Mouse (Mus musculus): ENCODE measurements at regions not wholly inside any gene's neighbourhood (a gene's known extent, or its start where the extent isn't known, plus 50 kb on each side); places are given as distances from the start of the nearest gene placed in this dataset.

GRCm38 (mm10) chr11:114321527-114321926 lies 254.7 kb upstream of the Sdk2 start:
- DNase-seq = no peak

GRCm38 (mm10) chr11:114315274-114315673 lies 248.4 kb upstream of the Sdk2 start:
- DNase-seq = no peak

DNA sequence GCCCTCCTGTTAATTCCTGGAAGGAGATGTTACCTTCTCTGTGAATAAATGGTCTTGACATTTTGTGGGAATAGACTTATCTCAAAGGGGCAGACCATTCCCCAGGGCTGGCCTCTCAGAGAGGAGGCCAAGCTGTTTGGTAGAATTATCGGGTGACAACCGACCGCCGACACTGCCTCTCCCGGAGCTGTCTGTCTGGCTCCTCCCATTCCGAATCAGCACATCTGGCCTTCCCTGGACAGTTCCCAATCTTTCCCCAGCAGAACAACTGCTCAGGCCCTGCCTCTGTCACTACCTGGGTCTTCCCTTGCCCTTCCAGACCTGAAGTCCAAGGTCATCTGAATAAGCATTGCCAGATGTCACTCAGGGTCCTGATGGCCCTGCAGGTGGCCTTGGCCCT lies 246.8 kb upstream of the Sdk2 start:
- no peak for DNase-seq

DNA sequence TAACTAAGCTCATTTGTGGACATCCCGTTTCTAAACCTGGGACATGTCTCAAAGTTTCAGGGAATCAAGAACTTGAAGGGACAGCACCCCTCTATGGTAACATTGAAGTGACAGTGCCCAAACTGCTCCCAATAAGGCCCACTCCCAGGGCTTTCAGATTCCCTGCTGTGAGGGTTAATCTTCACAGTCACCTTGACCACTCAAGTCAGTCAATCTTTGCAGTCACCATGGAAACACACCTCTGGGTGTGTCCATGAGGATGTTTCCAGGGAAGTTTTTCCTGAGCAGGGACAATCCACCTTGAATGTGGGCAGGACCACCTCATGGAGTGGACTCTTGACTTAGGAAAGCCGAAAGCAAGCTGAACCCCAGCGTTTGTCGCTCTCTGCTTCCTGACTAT lies 244.8 kb upstream of the Sdk2 start:
- DNase-seq = no peak

GRCm38 (mm10) chr11:114303636-114304354 lies 236.9 kb upstream of the Sdk2 start:
- DNase-seq = no peak

DNA sequence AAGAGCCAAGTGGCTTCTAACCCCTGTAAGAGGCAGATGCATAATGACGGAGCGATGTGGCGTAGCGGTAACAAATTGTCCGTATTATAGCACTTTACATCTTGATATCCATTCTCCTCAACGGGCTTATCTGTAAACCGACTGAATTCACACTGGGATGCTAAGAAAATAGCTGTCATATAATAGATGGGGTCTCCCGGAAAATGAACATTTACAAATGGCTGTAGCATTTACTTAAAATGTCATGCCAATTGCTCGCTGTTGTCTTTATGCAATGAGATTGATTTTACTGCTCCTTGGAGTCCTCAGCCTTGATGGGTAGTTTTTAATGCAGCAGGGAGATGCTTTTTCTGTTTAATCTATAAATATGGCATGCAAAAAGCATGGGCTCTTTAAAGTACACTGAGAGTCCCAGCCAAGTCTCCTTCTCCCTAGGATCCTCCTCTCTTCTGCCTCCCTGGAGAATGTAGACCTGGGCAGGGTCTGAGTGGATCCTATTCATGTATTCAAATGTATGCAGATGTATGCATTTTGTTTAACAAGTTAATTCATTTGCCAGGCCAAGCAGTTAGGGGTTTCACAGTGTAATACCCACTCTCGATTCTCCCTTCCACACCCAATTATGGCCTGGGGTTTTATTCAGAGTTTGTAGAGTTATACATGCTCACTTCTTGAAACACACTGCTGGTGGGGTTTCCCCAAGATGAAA lies 233.9 kb upstream of the Sdk2 start:
- no peak for DNase-seq

- no peak for DNase-seq
Measured at GRCm38 (mm10) chr11:114296816-114297334, 230.0 kb upstream of the Sdk2 start.

DNA sequence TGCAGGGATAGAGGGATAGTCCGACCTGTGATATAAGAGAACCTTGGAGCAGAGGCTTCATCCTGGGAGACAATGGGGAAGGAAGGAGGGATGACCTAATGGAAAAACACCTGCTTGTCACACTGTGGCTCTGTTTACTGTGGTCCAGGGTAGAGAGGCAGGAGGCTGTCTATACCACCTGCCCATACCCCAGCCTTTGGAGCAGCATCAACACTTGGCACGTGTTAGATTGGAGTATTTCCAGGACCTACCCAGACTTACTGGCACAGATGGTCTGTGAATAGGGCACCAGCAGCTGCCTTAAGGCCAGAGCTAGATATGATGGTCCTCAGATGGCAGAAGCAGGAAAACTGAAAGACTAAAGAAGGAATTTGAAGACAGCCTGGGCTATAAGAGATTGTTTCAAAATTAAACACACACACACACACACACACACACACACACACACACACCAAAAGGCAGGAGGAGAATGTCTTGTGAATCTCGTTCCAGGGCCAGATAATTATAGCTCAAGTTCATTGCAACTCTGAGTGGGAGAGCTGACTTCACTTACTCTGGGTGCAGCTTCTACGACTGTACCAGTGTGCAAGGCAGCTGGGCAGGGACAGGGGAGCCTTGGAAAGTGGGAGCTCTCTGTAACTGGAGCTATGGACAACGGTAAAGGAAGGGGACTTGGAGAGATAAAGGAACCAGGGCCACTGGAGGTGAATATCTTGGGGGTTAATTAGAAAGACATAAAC lies 227.8 kb upstream of the Sdk2 start:
- no peak for DNase-seq

GRCm38 (mm10) chr11:114291258-114291657 lies 224.4 kb upstream of the Sdk2 start:
- DNase-seq = no peak

- no peak for DNase-seq
Measured at GRCm38 (mm10) chr11:114289946-114290345, 223.1 kb upstream of the Sdk2 start.

DNA sequence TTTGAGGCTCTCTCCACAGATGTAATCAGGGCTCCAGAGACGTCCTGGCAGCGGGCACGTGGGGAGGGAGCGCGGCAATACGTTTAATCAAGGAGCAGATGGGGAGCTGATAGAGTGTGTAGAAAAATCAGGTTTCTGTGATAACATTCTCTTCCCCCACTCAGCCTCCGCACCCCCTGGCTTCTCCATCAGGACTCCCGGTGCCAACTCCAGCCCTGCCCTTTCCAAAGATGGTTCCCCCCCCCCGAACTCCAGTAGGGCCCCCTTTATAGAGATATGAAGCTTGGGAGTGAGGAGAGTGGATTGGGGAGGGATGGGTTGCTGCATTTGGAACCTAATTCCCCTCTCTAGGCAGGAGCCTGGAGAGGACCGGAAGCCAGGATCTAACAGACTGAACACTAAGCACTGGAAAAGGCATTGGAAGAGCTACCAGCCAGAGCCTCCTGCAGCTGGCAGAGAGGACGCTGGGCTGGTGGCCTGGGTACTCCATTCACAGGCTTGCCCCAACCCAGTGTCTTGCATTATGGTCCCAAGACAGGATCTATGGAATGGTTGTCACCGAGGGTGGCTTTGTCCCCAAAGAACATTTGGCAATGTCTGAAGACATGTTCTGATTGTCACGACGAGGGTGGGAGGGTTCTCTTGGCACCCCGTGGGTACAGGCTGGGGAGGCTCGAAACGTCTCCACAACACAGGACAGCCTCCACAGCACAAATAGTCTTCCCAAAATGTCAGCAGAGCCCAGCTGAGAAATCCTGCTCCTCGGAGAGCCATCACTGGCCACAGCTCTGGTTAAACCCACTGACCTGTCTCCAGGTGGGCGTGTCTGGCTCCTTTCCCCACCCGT lies 218.2 kb upstream of the Sdk2 start:
- DNase-seq = no peak

DNA sequence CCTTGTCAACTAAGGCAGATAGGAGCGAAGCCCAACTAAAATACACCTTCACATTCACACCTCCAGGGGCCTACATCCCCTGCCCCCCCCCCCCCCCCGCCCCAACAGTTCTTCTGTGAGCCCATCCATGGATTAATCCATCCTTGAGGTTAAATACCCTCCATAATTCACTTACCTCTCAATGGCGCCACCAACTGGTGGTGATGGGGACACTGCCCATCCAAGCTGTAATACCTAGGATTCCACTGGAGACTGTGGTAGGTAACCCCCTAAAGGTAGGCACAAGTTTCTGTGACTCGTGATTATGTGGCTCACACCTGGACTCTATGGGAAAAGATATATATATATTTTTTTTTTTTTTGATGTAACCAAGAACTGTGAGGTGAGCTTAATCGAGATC lies 216.4 kb upstream of the Sdk2 start:
- DNase-seq = no peak

- no peak for DNase-seq
Measured at GRCm38 (mm10) chr11:114282566-114282965, 215.7 kb upstream of the Sdk2 start.

GRCm38 (mm10) chr11:114281846-114282245 lies 215.0 kb upstream of the Sdk2 start:
- DNase-seq = no peak

- DNase-seq = no peak
Measured at GRCm38 (mm10) chr11:114281041-114281695, 214.3 kb upstream of the Sdk2 start.

GRCm38 (mm10) chr11:114277513-114278304 lies 210.9 kb upstream of the Sdk2 start:
- DNase-seq = no peak

GRCm38 (mm10) chr11:114270358-114271072 lies 203.7 kb upstream of the Sdk2 start:
- DNase-seq = no peak

GRCm38 (mm10) chr11:114261959-114262358 lies 195.1 kb upstream of the Sdk2 start:
- DNase-seq = no peak

DNA sequence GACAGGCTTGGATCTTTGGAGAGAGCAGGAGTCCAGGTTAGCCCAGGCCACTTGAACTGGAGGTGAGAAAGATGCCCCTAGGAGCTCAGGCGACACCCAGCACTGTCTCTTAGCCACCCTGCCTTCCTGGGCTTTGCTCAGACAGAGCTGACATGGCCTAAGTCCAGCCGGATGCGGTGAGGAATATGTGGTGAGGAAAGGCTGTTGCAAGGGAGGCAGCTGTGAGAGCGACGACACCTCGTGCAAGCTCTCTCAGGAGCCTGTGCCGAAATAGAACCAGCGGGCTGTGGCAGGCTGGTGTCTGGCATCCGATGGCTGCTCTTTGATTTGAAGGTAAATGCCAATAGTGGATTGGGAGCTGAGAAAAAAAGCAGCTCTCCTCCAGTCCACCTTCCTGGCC lies 191.4 kb upstream of the Sdk2 start:
- DNase-seq = no peak

GRCm38 (mm10) chr11:114257756-114258155 lies 190.9 kb upstream of the Sdk2 start:
- DNase-seq = no peak

DNA sequence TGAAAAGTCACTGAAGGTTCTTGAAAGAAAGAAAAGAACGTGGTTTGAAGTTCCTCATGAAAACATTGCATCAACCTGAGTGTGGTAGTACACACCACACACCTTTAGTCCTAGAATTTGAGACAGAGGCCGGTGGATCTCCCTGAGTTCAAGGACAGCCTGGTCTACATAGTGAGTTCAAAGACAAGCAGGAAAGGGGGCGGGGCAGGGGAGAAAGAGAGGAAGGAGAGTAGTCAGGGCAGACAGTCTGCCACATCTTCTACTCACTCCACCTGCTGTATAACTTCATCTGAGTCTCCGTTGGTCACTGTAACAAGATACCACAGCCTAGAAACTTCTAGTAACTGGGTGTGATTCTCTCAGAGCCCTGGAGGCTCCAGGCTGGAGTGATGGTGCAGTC lies 190.2 kb upstream of the Sdk2 start:
- DNase-seq = no peak
